Mouse (Mus musculus) heart, adult 11 months (tissue): ENCODE data around the gene Hipk1.
A peak's percentile ranks its signal among the peaks of the same experiment; 100 is the strongest.

Experiments
- DNase-seq: peaks from one replicate; pipeline ENCODE4 v3.0.0; 2022

Hipk1 gene

GRCm38 (mm10) chr3:103715762-103716693 is 75.3 kb downstream of the Hipk1 start:
- DNase-seq: peak; percentile 97

GRCm38 (mm10) chr3:103714942-103715341 is 76.4 kb downstream of the Hipk1 start:
- peak; percentile 61 for DNase-seq

GRCm38 (mm10) chr3:103714236-103714875 is 77.0 kb downstream of the Hipk1 start:
- peak; percentile 88 for DNase-seq

- DNase-seq: peak; percentile 43
These were observed 79.2 kb downstream of the Hipk1 start for GRCm38 (mm10) chr3:103712196-103712595.

- peak; percentile 90 for DNase-seq
These were observed 81.8 kb downstream of the Hipk1 start for GRCm38 (mm10) chr3:103709470-103710040.

GRCm38 (mm10) chr3:103705426-103705825 is 85.9 kb downstream of the Hipk1 start:
- peak; percentile 17 for DNase-seq

- DNase-seq: peak; percentile 61
These were observed 86.7 kb downstream of the Hipk1 start for GRCm38 (mm10) chr3:103704661-103705060.

DNA sequence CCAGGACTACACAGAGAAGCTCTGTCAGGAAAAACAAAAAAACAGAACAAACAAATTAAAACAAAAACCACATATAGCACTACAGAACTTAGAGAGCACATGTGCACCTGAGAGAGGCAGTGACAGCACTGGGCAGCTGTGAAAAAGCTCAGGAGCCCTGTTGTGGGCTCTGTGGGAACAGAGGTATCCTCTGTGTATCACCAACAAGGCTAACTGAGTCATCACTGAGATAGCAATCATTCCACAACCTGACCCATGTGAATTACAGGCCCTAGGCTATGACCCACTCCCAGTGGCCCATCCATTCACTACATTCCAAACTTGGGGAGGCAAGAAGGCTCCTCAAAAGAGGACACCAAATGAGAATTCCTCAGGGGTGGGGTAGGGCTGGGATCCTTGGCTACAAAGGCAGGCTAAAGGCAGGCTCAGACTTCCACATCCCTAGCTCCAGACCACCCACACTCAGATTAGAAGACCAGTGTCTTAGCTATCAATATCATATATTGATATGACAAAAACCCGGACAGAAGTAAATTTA is 94.9 kb downstream of the Hipk1 start:
- DNase-seq: peak; percentile 56

DNA sequence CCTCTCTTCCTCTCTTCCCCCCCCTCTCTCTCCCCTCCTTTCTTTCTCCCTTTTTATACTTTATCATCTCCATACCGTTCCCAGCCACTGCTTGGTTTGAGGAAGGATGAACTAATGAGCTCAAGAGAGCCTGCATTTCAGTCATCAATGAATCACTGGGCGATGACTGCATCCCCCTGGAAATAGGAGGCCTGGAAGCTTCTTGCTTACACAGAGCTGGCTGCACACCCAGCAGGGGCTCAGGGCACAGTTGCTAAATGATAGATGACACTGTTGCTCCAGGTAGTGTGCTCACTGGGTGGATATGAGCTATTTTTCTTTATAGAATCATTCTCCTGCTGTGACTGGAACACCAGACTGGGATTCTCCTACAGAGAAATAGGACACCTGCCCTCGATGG is 95.8 kb downstream of the Hipk1 start:
- peak; percentile 65 for DNase-seq

DNA sequence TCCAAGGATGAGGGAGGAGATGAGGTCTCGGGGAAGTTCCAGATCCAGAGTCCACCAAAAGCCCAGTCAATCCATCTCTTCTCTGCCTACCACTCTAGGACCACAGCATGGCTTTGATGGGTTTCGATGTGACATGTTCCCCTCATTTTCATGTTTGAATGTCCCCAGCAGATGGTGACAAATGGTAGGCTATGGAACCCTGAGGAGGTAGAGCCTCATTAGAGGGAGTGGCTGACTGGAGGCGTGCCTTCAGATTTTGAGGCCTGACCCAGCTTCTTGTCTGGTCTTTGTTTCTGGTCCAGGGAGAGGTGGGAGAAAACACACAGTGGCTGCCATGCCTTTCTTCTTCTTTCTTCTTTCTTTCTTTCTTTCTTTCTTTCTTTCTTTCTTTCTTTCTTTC is 100.9 kb downstream of the Hipk1 start:
- DNase-seq: peak; percentile 93
